Mouse (Mus musculus): Measurements from ENCODE around the gene Cog8.
"Not testable (repeated sequence)": the region's sequence is repeated elsewhere in the genome, so short reads cannot be mapped to it uniquely, and the experiment has no call there.

The Cog8 gene

DNA sequence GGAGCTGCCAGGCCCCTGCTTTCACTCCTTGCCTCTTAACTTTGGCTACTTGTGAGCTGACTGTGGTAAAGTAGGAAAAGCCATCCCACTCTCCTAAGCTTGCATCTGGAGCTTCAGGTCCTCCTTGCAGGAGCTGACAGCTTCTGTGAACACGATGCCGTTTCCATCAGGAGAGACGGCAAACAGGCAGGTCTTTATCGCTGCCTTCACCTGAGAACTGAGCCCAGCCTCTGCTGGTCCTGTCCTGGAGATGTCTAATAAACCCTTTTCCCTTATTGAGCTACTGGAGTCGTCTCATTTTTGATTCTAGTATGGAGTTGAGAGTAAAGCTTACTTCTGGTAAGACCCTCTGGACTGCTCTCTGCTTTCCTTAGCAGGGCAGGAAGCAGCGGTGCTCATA is 11.0 kb downstream of the Cog8 start:
- no peak for DNase-seq (ENCODE audit: low read depth, low spot score)

DNA sequence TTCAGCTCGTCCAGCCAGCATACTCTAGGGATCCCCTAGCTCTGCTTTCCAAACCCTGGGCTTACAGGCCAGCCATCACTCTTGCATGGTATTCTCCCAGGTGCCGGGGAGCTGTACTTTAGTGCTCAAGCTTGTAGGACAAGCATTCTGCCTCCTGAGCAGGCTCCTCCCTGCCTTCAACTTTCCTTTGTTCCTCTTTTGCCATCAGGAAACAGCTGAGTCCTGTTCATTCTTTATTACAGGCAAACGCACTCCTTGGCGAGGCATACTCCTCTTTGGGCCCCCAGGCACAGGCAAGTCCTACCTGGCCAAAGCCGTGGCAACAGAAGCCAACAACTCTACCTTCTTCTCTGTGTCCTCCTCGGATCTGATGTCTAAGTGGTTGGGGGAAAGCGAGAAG is 15.9 kb downstream of the Cog8 start:
- DNase-seq (ENCODE audit: low read depth, low spot score) = no peak

DNA sequence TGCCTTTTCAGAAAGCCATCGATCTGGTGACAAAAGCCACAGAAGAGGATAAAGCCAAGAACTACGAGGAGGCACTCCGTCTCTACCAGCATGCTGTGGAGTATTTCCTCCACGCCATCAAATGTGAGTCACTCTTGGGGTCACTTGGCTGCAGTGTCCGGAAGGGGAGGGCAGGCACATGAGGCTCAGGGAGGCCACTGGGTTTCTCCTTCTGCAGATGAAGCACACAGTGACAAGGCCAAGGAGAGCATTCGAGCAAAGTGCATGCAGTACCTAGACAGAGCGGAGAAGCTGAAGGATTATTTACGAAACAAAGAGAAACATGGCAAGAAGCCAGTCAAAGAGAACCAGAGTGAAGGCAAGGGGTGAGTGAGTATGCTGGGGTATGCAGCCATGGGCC is 19.9 kb downstream of the Cog8 start:
- DNase-seq (ENCODE audit: low read depth, low spot score) = no peak

DNA sequence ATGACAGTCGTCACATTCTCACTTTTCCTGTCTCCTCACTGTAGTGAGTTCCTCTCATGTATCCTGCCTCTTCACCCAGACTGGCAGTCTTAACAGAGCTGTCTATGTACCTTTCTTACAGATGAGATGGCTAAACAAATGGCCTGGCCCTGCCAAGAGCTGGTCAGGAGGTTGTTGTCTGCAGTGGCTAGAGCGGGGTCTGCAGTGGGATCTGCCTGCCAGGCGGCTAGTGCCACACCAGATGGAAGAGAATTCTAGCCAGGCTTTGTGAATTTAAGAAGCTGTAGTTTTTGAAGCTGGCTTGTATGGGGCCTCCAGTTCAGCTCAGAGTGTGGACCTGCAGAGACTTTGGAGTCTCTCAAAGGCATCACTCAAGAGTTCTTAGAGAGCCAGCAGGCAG is 20.8 kb downstream of the Cog8 start:
- no peak for DNase-seq (ENCODE audit: low read depth, low spot score)

DNA sequence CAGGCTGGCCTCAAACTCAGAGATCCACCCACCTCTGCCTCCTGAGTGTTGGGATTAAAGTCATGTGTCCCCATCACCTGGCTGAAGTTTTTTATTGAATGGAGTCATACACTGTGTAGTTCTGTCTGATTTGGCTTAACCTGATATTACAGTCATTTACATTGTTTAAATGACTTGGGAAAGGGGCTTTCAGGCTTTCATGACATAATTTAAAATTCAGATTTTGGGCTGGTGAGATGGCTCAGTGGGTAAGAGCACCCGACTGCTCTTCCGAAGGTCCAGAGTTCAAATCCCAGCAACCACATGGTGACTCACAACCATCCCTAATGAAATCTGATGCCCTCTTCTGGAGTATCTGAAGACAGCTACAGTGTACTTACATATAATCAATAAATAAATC is 22.9 kb downstream of the Cog8 start:
- not testable (repeated sequence) for DNase-seq (ENCODE audit: low read depth, low spot score)

DNA sequence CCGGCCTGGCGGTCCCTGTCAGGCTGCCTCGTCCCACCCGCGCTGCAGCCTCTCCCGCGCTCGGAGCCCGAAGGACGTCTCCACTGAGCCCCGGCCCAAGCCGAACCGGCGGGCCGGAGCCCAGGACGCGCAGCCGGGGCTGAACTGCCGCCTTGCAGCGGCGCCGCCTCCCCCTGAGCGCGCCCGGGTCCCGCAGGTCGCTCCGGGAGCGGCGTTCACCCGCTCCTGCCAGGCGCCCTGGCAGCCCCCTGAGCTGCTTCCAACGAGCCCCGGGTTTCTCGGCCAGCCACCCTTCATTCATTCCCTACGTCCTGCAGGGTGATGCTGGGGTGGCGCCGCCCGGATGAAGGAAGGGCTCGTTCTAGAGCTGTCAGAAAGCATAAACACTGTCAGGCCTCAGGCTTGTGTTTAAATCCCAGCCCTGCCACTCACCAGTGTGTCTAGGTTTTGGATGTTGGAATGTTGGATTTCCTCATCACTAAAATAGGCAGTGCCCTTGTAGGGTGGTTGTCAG is 24.9 kb downstream of the Cog8 start:
- no peak for DNase-seq (ENCODE audit: low read depth, low spot score)

DNA sequence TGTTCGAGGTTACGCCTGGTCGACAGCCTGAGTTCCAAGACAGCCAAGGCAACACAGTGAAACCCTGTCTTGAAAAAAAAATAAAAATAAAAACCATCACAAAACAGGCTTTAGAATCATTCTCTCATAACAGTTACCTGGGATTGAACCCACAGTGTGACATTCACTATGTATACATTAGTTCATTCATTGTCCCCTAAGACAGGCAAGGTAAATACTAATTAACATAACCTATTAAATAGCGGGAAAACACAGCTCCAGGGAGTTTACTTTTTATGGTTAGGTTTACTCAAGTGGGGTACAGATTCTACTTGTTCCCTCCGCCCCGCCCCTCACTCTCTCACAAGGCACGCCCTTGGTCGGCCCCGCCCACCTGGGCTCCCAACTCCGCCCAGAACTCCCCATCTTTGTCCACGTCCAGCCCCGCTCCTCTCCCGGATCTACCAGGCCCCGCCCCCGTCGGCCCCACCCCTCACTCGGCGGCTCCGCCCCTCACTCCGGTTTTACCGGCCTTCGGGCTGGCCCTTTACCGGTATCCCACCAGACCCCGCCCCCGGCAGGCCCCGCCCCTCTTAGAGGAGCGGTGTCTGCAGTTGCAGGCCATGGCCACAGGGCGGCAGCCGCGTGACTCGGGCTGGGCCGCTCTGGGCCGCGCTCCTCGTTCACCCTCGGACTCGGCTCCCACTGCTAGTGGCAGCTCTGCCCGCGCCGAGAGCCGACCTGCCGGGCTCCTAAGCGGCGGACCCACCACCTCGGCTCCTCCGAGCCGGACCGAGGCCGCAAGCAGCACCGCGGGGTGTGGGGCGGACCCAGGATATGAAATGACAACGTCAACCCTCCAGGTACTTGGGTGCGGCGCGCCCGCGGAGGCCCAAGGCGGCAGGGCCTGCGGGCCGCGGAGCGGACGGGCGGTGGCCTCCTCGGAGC is 25.6 kb downstream of the Cog8 start, which contains the start of gene Vps4a:
TSS of gene Vps4a (plus strand) at position 573 of the 927 bp plus-strand sequence.
- DNase-seq (ENCODE audit: low read depth, low spot score) = peak; percentile 89

DNA sequence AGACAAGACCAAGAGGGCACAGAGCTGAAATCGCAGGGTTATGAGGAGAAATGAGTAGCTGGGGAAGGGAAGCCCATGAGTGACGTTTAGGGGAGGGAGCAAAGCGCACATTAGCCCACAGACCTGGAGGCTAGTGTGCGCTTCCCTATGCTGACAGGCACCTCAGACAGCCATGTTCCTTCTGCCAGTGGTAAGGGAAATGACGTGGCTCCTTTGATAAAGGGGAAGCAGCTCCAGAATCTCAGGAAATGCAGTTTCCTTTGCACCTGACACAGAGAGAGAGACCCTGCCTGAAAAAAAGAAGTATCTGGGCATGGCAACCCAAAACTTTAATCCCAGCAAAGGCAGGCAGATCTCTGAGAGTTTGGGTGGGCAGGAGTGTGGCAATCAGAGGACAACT is 26.4 kb downstream of the Cog8 start:
- DNase-seq (ENCODE audit: low read depth, low spot score) = no peak

DNA sequence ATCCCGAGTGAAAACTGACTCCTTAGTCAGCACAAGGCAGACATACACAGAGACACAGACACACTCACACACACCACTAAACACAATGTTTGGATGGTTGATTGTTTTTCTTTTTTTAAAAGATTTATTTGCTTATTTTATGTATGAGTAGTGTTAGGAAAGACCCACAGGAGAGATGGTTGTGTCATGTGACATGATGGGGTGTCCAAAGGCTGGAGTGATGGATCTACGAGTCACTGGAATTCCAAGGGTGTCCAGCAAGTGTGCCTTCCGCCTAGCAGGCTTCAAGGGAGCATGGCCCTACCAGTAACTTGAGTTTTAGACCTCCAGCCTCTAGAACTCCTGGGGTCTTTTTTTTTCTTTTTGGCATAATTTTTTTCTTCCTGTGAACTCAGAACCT is 27.2 kb downstream of the Cog8 start:
- DNase-seq (ENCODE audit: low read depth, low spot score) = no peak

DNA sequence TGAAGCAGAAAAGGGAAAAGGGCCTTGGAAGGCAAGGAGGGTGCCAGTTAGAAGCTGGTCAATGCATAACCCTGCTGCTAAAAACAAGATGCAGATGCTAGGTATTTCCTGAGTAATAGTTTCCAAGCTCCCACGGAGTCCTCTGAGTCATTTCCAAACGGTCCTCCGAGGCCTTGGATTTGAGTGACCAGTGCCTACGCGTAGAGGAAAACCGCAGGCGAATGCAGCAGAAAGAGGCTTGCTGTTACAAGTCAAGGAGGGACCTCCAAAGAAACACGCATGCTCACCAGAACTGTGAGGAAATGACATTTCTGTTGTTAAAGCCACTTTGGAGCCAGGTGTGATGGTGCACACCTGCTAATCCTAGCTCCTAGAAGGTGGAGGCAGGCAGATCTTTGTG is 33.0 kb downstream of the Cog8 start:
- no peak for DNase-seq (ENCODE audit: low read depth, low spot score)

DNA sequence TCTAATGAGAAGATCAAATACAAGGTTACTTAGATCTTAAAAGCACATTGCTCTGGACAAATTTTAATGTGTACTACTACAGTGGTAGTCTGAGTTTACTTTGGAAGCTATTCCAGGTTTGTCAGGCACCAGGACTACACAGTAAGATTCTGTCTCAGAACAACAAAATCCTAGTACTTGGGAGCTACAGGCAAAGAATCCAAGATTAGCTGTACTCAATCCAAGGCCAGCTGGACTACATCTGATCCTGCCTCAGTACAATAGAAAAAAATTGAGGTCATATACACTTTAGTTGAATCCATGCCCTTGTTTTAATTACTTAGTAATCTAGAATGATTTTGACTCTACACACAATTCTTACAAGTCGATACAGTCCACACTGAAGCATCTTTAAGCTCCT is 41.6 kb downstream of the Cog8 start:
- no peak for DNase-seq (ENCODE audit: low read depth, low spot score)

DNA sequence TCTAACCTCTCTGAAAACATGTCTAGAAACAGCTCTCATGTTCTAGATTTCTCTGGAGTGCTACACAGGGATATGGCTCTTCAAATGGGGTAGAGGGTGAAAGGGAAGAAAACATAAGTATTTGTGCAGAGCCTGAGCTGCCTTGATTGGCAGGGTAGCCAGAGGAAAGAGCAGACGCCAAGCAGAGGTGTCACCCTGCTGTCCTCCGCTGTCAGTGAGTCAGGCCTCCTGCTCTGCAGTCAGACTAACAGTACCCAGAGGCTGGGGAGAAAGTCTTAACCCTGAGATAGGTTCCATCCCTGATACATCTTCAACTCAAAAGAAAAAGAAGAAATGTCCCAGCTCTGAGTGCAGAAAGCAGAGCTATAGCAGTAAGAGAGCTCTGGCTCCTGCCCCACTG is 43.8 kb downstream of the Cog8 start:
- DNase-seq (ENCODE audit: low read depth, low spot score) = no peak

DNA sequence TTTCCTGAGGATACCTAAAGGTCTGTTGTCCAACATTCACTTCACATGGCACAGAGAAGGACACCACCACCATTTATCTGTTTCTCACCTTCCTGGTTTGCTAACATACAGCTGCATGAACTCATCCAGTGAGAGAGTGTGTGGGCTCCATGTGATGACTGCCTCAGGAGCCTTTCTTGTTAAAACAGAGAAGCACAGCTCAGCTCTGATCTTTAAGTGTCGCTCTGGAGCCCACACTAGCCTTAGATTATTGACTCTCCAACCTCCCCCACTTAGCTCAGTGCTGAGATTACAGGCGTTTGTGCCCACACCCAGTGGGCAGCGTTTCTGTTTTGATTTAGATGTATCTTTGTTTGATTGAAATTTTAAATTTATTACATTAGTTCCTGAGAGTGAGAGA is 48.7 kb downstream of the Cog8 start:
- DNase-seq (ENCODE audit: low read depth, low spot score) = no peak

DNA sequence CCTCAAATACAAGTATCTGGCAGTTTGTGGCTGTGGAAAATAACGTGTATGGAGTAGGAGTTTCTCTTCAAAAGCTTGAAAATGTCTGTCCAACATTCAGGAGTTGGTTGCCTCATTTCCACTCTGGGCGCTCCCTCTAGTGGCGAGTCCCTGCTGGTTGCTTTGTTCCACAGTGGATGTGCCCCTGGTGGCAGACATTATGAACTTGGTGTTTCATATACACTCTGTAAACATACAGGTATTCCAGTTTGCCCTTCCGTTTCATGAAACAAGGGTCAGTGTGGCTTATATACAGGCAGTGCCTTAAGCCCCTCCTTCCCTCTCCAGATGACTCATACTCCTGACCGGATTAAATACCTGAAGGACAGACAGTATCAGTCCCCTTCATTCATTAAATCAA is 54.0 kb downstream of the Cog8 start:
- DNase-seq (ENCODE audit: low read depth, low spot score) = peak; percentile 75

DNA sequence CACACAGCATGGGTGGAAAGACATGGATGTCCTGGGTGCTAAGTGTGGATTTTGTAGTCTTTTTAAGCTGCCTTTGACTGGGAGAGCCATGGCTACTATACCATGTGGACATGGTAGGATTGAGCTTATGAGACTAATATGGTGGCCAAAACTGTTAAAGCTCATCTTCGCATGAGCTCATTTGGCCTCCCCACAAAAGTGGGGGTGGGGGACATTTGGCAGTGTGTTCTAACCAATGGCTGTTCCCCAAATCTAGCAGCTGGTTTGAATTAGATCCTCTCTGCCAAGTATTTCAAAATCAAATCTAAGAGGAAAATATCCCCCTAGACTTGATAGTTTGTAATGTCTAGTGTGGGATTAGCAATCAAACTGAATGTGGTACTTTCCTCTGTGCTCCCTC is 57.4 kb downstream of the Cog8 start:
- DNase-seq (ENCODE audit: low read depth, low spot score) = no peak

DNA sequence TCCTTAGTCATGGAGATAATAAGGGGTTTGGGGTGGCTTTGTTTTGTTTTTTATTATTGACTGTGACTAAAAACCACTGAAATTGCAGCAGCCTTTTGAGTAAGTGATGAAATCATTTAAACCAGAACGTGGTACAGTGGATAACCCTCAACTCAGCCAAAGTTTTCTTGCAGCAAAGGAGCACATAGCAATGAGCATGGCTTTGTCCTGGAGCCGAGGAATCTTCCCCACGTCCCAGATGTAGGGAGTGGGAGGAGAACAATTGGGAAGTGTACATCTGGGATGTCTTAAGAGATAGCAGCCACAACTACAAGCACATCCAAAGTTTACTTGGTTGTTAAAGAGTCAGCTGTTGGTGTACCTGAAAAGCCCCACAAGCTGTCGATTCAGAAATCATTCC is 59.1 kb downstream of the Cog8 start:
- no peak for DNase-seq (ENCODE audit: low read depth, low spot score)

DNA sequence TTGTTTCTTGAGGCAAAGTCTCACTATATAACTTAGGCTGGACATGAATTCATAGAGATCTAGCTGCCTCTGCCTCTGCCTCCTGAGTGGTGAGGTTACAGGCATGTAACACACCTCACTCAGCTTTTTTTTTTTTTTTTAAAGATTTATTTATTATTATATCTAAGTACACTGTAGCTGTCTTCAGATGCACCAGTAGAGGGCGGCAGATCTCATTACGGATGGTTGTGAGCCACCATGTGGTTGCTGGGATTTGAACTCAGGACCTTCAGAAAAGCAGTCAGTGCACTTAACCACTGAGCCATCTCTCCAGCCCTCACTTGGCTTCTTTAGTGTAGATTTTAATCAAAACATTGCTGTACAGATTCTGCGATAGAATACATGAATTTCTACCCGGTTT is 60.1 kb downstream of the Cog8 start:
- DNase-seq (ENCODE audit: low read depth, low spot score) = not testable (repeated sequence)

All from embryo, embryonic 11.5 days (tissue).